Mouse (Mus musculus): ENCODE measurements around the gene Ccdc62. TPM values are rescaled to one million over a fixed set of nuclear protein-coding genes. Genes with fewer than 3 reads are reported as not detected.

Ccdc62 gene
- polyA plus RNA-seq (2012; rRNA removed): 5.4 and 6.5 TPM in 2 replicates

GRCm38 (mm10) chr5:123930508-123930989 is at the start of gene Ccdc62:
TSS of gene Ccdc62 (plus strand) at chr5:123930679.
- H3K4me3 ChIP-seq (ENCODE audit: insufficient read depth, low read length): peak within 1 kb of the TSS; percentile 65
- H3K4me1 ChIP-seq (ENCODE audit: control insufficient read depth, insufficient read depth, low read length): 0 out of 2 replicates have a peak, but pooled peaks cover 2% of the 10 kb centered on the region
- TF ChIP-seq CTCF (IDR thresholded peaks at IDR 0.05; ENCODE audit: extremely low read depth, insufficient read depth, low read length) (no peak), POLR2A (IDR thresholded peaks at IDR 0.05; ENCODE audit: extremely low read depth, insufficient read depth, low read length) (peak; percentile 95)
- peak within 1 kb of the TSS; percentile 95 for H3K27ac ChIP-seq (ENCODE audit: insufficient read depth, low read length)

- Histone ChIP-seq H3K4me1 (ENCODE audit: control insufficient read depth, insufficient read depth, low read length) (no peaks in the 10 kb centered on the region), H3K4me3 (ENCODE audit: insufficient read depth, low read length) (no peak overlapping the region), H3K27ac (ENCODE audit: insufficient read depth, low read length) (no peak overlapping the region)
- TF ChIP-seq CTCF (IDR thresholded peaks at IDR 0.05; ENCODE audit: extremely low read depth, insufficient read depth, low read length) (no peak), POLR2A (IDR thresholded peaks at IDR 0.05; ENCODE audit: extremely low read depth, insufficient read depth, low read length) (no peak)
Measured at GRCm38 (mm10) chr5:123880778-123881177, 49.7 kb upstream of the Ccdc62 start.

- no peak overlapping the region for H3K27ac ChIP-seq (ENCODE audit: insufficient read depth, low read length)
- H3K4me3 ChIP-seq (ENCODE audit: insufficient read depth, low read length): no peak overlapping the region
- no peaks in the 10 kb centered on the region for H3K4me1 ChIP-seq (ENCODE audit: control insufficient read depth, insufficient read depth, low read length)
- TF ChIP-seq POLR2A (IDR thresholded peaks at IDR 0.05; ENCODE audit: extremely low read depth, insufficient read depth, low read length) (no peak), CTCF (IDR thresholded peaks at IDR 0.05; ENCODE audit: extremely low read depth, insufficient read depth, low read length) (no peak)
Measured at GRCm38 (mm10) chr5:123883891-123884290, 46.6 kb upstream of the Ccdc62 start.

- Histone ChIP-seq H3K4me1 (ENCODE audit: control insufficient read depth, insufficient read depth, low read length) (no peaks in the 10 kb centered on the region), H3K4me3 (ENCODE audit: insufficient read depth, low read length) (no peak overlapping the region)
Measured at GRCm38 (mm10) chr5:123884332-123884731, 46.1 kb upstream of the Ccdc62 start.

GRCm38 (mm10) chr5:123886365-123886764 is 44.1 kb upstream of the Ccdc62 start:
- Histone ChIP-seq H3K4me3 (ENCODE audit: insufficient read depth, low read length) (no peak overlapping the region), H3K4me1 (ENCODE audit: control insufficient read depth, insufficient read depth, low read length) (no peaks in the 10 kb centered on the region), H3K27ac (ENCODE audit: insufficient read depth, low read length) (no peak overlapping the region)
- TF ChIP-seq POLR2A (IDR thresholded peaks at IDR 0.05; ENCODE audit: extremely low read depth, insufficient read depth, low read length) (no peak), CTCF (IDR thresholded peaks at IDR 0.05; ENCODE audit: extremely low read depth, insufficient read depth, low read length) (no peak)

More at GRCm38 (mm10) chr5:123884332-123884731, 46.1 kb upstream of the Ccdc62 start:
- no peak overlapping the region for H3K27ac ChIP-seq (ENCODE audit: insufficient read depth, low read length)
- TF ChIP-seq CTCF (IDR thresholded peaks at IDR 0.05; ENCODE audit: extremely low read depth, insufficient read depth, low read length) (no peak), POLR2A (IDR thresholded peaks at IDR 0.05; ENCODE audit: extremely low read depth, insufficient read depth, low read length) (no peak)

GRCm38 (mm10) chr5:123890312-123890711 is 40.2 kb upstream of the Ccdc62 start:
- Histone ChIP-seq H3K27ac (ENCODE audit: insufficient read depth, low read length) (no peak overlapping the region), H3K4me3 (ENCODE audit: insufficient read depth, low read length) (no peak overlapping the region), H3K4me1 (ENCODE audit: control insufficient read depth, insufficient read depth, low read length) (no peaks in the 10 kb centered on the region)
- TF ChIP-seq POLR2A (IDR thresholded peaks at IDR 0.05; ENCODE audit: extremely low read depth, insufficient read depth, low read length) (no peak), CTCF (IDR thresholded peaks at IDR 0.05; ENCODE audit: extremely low read depth, insufficient read depth, low read length) (no peak)

GRCm38 (mm10) chr5:123890987-123891386 is 39.5 kb upstream of the Ccdc62 start:
- no peak overlapping the region for H3K4me3 ChIP-seq (ENCODE audit: insufficient read depth, low read length)
- no peaks in the 10 kb centered on the region for H3K4me1 ChIP-seq (ENCODE audit: control insufficient read depth, insufficient read depth, low read length)
- no peak overlapping the region for H3K27ac ChIP-seq (ENCODE audit: insufficient read depth, low read length)
- TF ChIP-seq POLR2A (IDR thresholded peaks at IDR 0.05; ENCODE audit: extremely low read depth, insufficient read depth, low read length): no peak
- no peak for TF ChIP-seq CTCF (IDR thresholded peaks at IDR 0.05; ENCODE audit: extremely low read depth, insufficient read depth, low read length)

GRCm38 (mm10) chr5:123891669-123892068 is 38.8 kb upstream of the Ccdc62 start:
- Histone ChIP-seq H3K4me3 (ENCODE audit: insufficient read depth, low read length) (no peak overlapping the region), H3K4me1 (ENCODE audit: control insufficient read depth, insufficient read depth, low read length) (no peaks in the 10 kb centered on the region), H3K27ac (ENCODE audit: insufficient read depth, low read length) (no peak overlapping the region)
- no peak for TF ChIP-seq POLR2A (IDR thresholded peaks at IDR 0.05; ENCODE audit: extremely low read depth, insufficient read depth, low read length)
- TF ChIP-seq CTCF (IDR thresholded peaks at IDR 0.05; ENCODE audit: extremely low read depth, insufficient read depth, low read length): no peak

GRCm38 (mm10) chr5:123893520-123893919 is 37.0 kb upstream of the Ccdc62 start:
- TF ChIP-seq POLR2A (IDR thresholded peaks at IDR 0.05; ENCODE audit: extremely low read depth, insufficient read depth, low read length) (no peak), CTCF (IDR thresholded peaks at IDR 0.05; ENCODE audit: extremely low read depth, insufficient read depth, low read length) (no peak)
- no peak overlapping the region for H3K4me3 ChIP-seq (ENCODE audit: insufficient read depth, low read length)
- H3K27ac ChIP-seq (ENCODE audit: insufficient read depth, low read length): no peak overlapping the region
- no peaks in the 10 kb centered on the region for H3K4me1 ChIP-seq (ENCODE audit: control insufficient read depth, insufficient read depth, low read length)

GRCm38 (mm10) chr5:123896395-123896794 is 34.1 kb upstream of the Ccdc62 start:
- TF ChIP-seq CTCF (IDR thresholded peaks at IDR 0.05; ENCODE audit: extremely low read depth, insufficient read depth, low read length): no peak
- TF ChIP-seq POLR2A (IDR thresholded peaks at IDR 0.05; ENCODE audit: extremely low read depth, insufficient read depth, low read length): no peak
- Histone ChIP-seq H3K27ac (ENCODE audit: insufficient read depth, low read length) (no peak overlapping the region), H3K4me1 (ENCODE audit: control insufficient read depth, insufficient read depth, low read length) (no peaks in the 10 kb centered on the region), H3K4me3 (ENCODE audit: insufficient read depth, low read length) (no peak overlapping the region)
